In the genomic region with DNA sequence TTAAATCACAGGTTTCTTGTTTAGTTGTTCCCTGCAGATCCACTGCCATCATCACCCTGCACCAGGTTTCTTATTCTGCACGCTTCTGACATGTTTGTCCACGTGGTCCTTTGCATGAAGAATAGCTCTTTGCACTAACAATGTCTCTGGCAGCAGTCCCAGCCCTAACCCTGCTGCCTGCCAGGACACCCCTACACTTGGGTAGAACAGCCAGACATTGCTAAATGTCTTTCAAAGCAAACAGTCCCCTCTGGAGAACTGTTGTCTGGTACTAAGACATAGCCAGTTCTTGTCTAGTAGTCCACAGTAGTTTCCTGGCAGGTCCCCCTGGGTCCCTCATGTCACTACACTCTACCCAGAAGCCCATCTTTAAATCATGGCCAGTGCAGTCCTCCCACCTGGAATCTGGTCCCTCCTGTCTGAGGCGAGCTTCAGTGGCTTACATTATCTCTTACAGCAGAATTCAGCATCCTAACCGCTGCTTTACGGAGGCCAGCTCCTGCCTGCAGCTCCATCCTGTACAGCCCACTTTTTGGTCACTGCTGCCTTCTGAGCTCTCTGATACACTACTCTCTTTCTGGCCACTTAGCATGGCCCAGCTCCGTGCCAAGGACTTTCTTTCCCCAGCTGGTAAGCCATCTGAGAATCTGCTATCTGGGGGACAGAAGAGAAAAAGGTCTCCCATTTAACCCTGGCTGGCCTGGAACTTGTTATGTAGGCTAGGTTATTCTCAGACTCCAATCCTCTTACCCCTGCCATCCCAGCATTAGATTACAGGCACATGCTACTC, we compare ENCODE assay signal across 9 mouse cellular contexts.
A peak's percentile ranks its signal among the peaks of the same experiment; 100 is the strongest.
DNase-seq lines count a peak whose midpoint lies in the region; TF ChIP-seq lines count a peak whose summit lies in the region.
"Had no signal": no experiment of that assay in that cellular context is flagged by ENCODE, and none has a peak within 500 bp of the region (broad histone marks: within the 10 kb centered on the region; RNA-seq: fewer than 3 reads in every experiment).

No protein-coding gene starts in this region.

- TF ChIP-seq CTCF in olfactory bulb, adult 2 months (IDR thresholded peaks at IDR 0.05; ENCODE audit: insufficient read depth, low read depth, low read length), result no peak

- WGBS in olfactory bulb, adult 2 months, result 60% methylated on average over 6 of the region's 6 CpGs

- H3K27ac ChIP-seq in olfactory bulb, adult 2 months (ENCODE audit: insufficient read depth, low read depth, low read length), result peak overlapping the region; percentile 25
- H3K27ac ChIP-seq: neural tube, embryonic 12.5 days had no signal

- DNase-seq in adrenal gland, postnatal 10 days, result peak; percentile 51
- DNase-seq in adrenal gland, adult 8-10 months, result no peak
- DNase-seq in right cerebral cortex, adult 18-20 months, result peak; percentile 11
- no peak for DNase-seq in right cerebral cortex, postnatal 25 days
- DNase-seq in layer of hippocampus, adult 18-20 months (ENCODE audit: low spot score in 2 of 2), result peak; percentile 33 to 82
- no peak for DNase-seq in urinary bladder, postnatal 10 days (ENCODE audit: low spot score)
- no peak for DNase-seq in B cell, adult 2 months

- TF ChIP-seq POLR2A in olfactory bulb, adult 2 months (IDR thresholded peaks at IDR 0.05; ENCODE audit: insufficient read depth, low read depth, low read length), result no peak

- H3K4me3 ChIP-seq in olfactory bulb, adult 2 months (ENCODE audit: insufficient read depth, low read depth, low read length), result no peak overlapping the region
- H3K4me3 ChIP-seq: neural tube, embryonic 12.5 days had no signal

- peaks cover 4% of the 10 kb centered on the region; the same call in 1 of the 2 replicates for H3K4me1 ChIP-seq in olfactory bulb, adult 2 months (ENCODE audit: control insufficient read depth, insufficient read depth, low read length)
- H3K4me1 ChIP-seq: neural tube, embryonic 12.5 days had no signal

Comparison
In these comparisons a context has a peak if more than half of its experiments do, and no peak if none do; other contexts are left out.
1. DNase-seq: peak in adrenal gland, postnatal 10 days (single experiment), right cerebral cortex, adult 18-20 months (single experiment) and layer of hippocampus, adult 18-20 months (2 of 2); none in adrenal gland, adult 8-10 months (single experiment), right cerebral cortex, postnatal 25 days (single experiment), urinary bladder, postnatal 10 days (single experiment) and B cell, adult 2 months (0 of 2).